Mouse (Mus musculus) embryo, embryonic 10.5 days (tissue): ENCODE measurements around the gene Nos3.

Experiments used
- DNase-seq: peaks from one replicate; pipeline ENCODE4 v3.0.0-alpha.2; 2015; ENCODE audit warnings: low spot score

The Nos3 gene

GRCm38 (mm10) chr5:24426556-24427284 lies 62.1 kb downstream of the Nos3 start:
- no peak for DNase-seq

- DNase-seq, result no peak
Measured at GRCm38 (mm10) chr5:24427285-24427633, 62.6 kb downstream of the Nos3 start.

- peak; percentile 59 for DNase-seq
Measured at GRCm38 (mm10) chr5:24427981-24428402, 63.4 kb downstream of the Nos3 start.

- DNase-seq, result no peak
Measured at GRCm38 (mm10) chr5:24428596-24428995, 64.0 kb downstream of the Nos3 start.

GRCm38 (mm10) chr5:24433993-24434392 lies 69.4 kb downstream of the Nos3 start:
- DNase-seq, result no peak
